Mouse (Mus musculus): ENCODE data around the gene Olfr548-ps1.

DNA sequence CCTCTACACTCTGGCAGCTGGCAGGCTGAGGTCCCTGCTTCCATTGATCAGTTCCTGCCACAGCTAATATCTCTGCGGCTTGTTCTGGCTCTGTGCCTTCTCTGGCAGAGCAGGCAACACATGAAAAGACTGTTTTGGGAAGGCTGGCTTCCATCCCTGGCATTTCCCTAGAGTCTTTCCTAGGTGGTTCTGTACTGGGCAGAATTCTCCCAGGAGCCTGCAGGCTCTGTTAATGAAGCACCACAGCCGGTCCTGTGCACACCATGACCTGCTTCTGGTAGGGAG, 23.7 kb upstream of the Olfr548-ps1 start:
- TF ChIP-seq CTCF (IDR thresholded peaks at IDR 0.05; ENCODE audit: low read depth, low read length) (no peak), GATA2 (IDR thresholded peaks at IDR 0.05; ENCODE audit: borderline replicate concordance, low read depth, low read length) (no peak)
